Mouse (Mus musculus) liver, adult 2 months (tissue): Measurements from ENCODE around the gene Grhpr.

Source experiments
- CTCF ChIP-seq: fragments of 200-500 bp; IDR thresholded peaks from 2 replicates; pipeline ENCODE4 v1.5.1; 2011; ENCODE audit warnings: low read depth, low read length, control low read depth
- POLR2A ChIP-seq: fragments of 200-500 bp; IDR thresholded peaks from 2 replicates; pipeline ENCODE4 v1.6.1; 2011; ENCODE audit warnings: low read length, control low read depth; ENCODE audit not compliant: insufficient read depth; ENCODE audit errors: extremely low read depth

- no peak for TF ChIP-seq POLR2A
- TF ChIP-seq CTCF, result no peak
Observed at GRCm38 (mm10) chr4:44965175-44965574, 16.0 kb upstream of the Grhpr start.
